Mouse (Mus musculus) adrenal gland (tissue): ENCODE measurements around the gene Pon1.

Source experiments
- intact Hi-C: fragments of 180-260 bp; cut with DNase I; formaldehyde crosslinking; loops from one replicate; pipeline ENCODE4 v1.15.1; 2025

The Pon1 gene

DNA sequence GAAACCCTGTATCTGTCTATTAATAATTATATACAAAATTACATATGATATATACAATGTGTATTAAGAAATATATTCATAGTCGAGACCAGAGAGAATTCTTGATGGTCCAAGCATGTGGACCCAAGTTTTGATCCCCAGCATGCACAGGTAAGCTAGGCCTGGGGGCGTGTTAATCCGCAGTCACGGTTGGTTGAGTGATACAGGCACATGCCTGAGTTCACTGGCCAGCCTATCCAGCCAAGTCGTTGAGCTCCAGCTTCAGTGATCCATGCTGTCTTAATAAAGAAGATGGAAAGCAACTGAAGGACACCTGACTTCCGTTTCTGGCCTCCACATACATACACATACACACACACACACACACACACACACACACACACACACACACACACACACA, 57.7 kb downstream of the Pon1 start:
- intact Hi-C loops, result no loop called here

- intact Hi-C loops, result no loop called here
Observed at GRCm38 (mm10) chr6:5134986-5135385, 58.8 kb downstream of the Pon1 start.

GRCm38 (mm10) chr6:5129364-5130093, 64.2 kb downstream of the Pon1 start:
- intact Hi-C loops, result no loop called here

GRCm38 (mm10) chr6:5120229-5120628, 73.5 kb downstream of the Pon1 start:
- intact Hi-C loops, result no loop called here

DNA sequence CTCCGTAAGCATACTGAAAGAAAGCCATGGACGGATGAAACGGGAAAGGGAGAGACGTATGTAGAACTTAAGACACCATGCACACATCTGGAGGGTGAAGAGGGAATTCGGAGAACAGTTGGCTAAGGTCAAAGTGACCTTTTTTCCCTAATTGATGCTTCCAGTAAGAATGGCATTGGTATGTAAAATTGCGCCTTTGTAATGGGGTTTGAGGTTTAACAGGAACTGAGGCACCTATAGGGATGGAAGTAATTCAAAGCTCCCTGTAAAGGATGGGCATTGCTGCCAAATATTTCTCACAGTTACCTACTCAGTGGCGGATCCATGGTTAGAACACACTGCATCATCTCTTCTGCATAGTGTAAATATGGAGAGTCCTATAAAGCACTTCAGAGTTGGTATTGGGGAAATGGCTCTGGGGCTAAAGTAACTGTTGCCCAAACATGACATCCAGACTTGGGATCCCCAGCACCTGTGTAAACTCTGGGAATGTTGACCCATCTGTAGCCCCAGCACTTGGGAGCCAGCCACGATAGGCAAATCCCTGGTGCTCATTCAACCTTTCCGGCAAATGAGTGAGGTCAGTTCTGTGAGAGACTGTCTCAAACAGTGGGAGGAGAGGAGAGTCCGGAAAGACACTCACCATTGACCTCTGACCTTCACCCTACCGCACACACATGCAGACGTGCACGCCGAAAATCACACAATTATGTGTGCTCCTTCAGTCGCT, 74.4 kb downstream of the Pon1 start:
- intact Hi-C loops, result loop anchor here (10.0 kb wide), 1 partner anchor 215 kb away; the partner anchor contains the start of gene Ppp1r9a
